ENCODE assay signal across 10 mouse cellular contexts in genomic region chr15:79951226-79951625, GRCm38 (mm10). TPM values are rescaled to one million over a fixed set of nuclear protein-coding genes. Genes with fewer than 3 reads are reported as not detected.
A peak's percentile ranks its signal among the peaks of the same experiment; 100 is the strongest.
DNase-seq lines count a peak whose midpoint lies in the region; ATAC-seq lines count a peak whose summit lies in the region.
"Had no signal": no experiment of that assay in that cellular context is flagged by ENCODE, and none has a peak within 500 bp of the region (broad histone marks: within the 10 kb centered on the region; RNA-seq: fewer than 3 reads in every experiment).

No protein-coding gene starts in this region.

- ATAC-seq in heart, embryonic 11.5 days (replicated peaks; ENCODE audit: insufficient number of reproducible peaks, low FRiP score, low TSS enrichment) = no peak
- no peak for ATAC-seq in neural tube, embryonic 13.5 days (ENCODE audit: low read depth)
- ATAC-seq in limb, embryonic 12.5 days (ENCODE audit: insufficient number of reproducible peaks, insufficient read depth, low FRiP score, low TSS enrichment, low read depth) = no peak
- ATAC-seq in cerebellum, adult (ENCODE audit: insufficient number of reproducible peaks, low FRiP score, low TSS enrichment) = no peak

- no peak overlapping the region for H3K4me3 ChIP-seq in heart, embryonic 11.5 days (ENCODE audit: low read depth, low read length)
- H3K4me3 ChIP-seq in neural tube, embryonic 13.5 days = 0 out of 2 replicates have a peak overlapping the region, but pooled peaks have one; percentile 30
- no peak overlapping the region for H3K4me3 ChIP-seq in limb, embryonic 12.5 days (replicated peaks)

- H3K4me2 ChIP-seq in heart, embryonic 11.5 days = peak overlapping the region; percentile 71; the same call in 1 of the 2 replicates
- peak overlapping the region; percentile 57 for H3K4me2 ChIP-seq in neural tube, embryonic 13.5 days
- H3K4me2 ChIP-seq in limb, embryonic 12.5 days = peak overlapping the region; percentile 64; the same call in 1 of the 2 replicates

- peaks cover 35% of the 10 kb centered on the region for H3K4me1 ChIP-seq in heart, embryonic 11.5 days (ENCODE audit: control insufficient read depth, insufficient read depth, low read length)
- H3K4me1 ChIP-seq in neural tube, embryonic 13.5 days (replicated peaks) = peaks cover 34% of the 10 kb centered on the region
- H3K4me1 ChIP-seq in limb, embryonic 12.5 days (replicated peaks) = peaks cover 36% of the 10 kb centered on the region

- no peaks in the 10 kb centered on the region for H3K36me3 ChIP-seq in heart, embryonic 11.5 days (ENCODE audit: control insufficient read depth, insufficient read depth, low read length)
- no peaks in the 10 kb centered on the region for H3K36me3 ChIP-seq in neural tube, embryonic 13.5 days
- no peaks in the 10 kb centered on the region for H3K36me3 ChIP-seq in limb, embryonic 12.5 days

- WGBS in heart, embryonic 11.5 days (ENCODE audit: insufficient replicate concordance) = 64% methylated on average over 6 of the region's 6 CpGs
- 73% methylated on average over 6 of the region's 6 CpGs for WGBS in neural tube, embryonic 13.5 days
- WGBS in limb, embryonic 12.5 days = 70% methylated on average over 6 of the region's 6 CpGs

- H3K27ac ChIP-seq in heart, embryonic 11.5 days (ENCODE audit: low read depth, low read length) = peak overlapping the region; percentile 70
- peak overlapping the region; percentile 71 for H3K27ac ChIP-seq in neural tube, embryonic 13.5 days (replicated peaks)
- peak overlapping the region; percentile 79 for H3K27ac ChIP-seq in limb, embryonic 12.5 days
- H3K27ac ChIP-seq: liver, embryonic 14.5 days had no signal

- H3K9me3 ChIP-seq in heart, embryonic 11.5 days (replicated peaks; ENCODE audit: control insufficient read depth, low read length) = no peaks in the 10 kb centered on the region
- no peaks in the 10 kb centered on the region for H3K9me3 ChIP-seq in neural tube, embryonic 13.5 days
- no peaks in the 10 kb centered on the region for H3K9me3 ChIP-seq in limb, embryonic 12.5 days

- intact Hi-C loops in heart, postnatal 25 days (cut with DNase I) = no loop called here
- intact Hi-C loops in left cerebral cortex, postnatal 4 days (cut with DNase I) = no loop called here

- DNase-seq in heart, postnatal 25 days (ENCODE audit: low spot score) = no peak
- DNase-seq in neural tube, embryonic 10.5 days (ENCODE audit: extremely low spot score, low spot score) = no peak
- no peak for DNase-seq in left cerebral cortex, postnatal 4 days
- no peak for DNase-seq in thymus, adult 18-20 months
- DNase-seq: gastrocnemius, postnatal 36 days had no signal

- H3K27me3 ChIP-seq in heart, embryonic 11.5 days (ENCODE audit: control insufficient read depth, insufficient read depth, low read length) = peaks cover 4% of the 10 kb centered on the region; the same call in 1 of the 2 replicates
- no peaks in the 10 kb centered on the region for H3K27me3 ChIP-seq in neural tube, embryonic 13.5 days
- no peaks in the 10 kb centered on the region for H3K27me3 ChIP-seq in limb, embryonic 12.5 days

- H3K9ac ChIP-seq in heart, embryonic 11.5 days (ENCODE audit: low read depth, low read length) = no peak overlapping the region
- peak overlapping the region; percentile 70 for H3K9ac ChIP-seq in neural tube, embryonic 13.5 days
- H3K9ac ChIP-seq in limb, embryonic 12.5 days (replicated peaks) = no peak overlapping the region
- H3K9ac ChIP-seq: liver, embryonic 14.5 days had no signal

RNA-seq across cellular contexts. Expression of gene Cbx7, which starts 19.7 kb away (rescaled TPM):
- polyA plus RNA-seq in heart, embryonic 11.5 days (2014; fragmentation: Nextera tagmentation; extraction: Ambion mirVana) = 0.72 and 1.1 TPM in 2 replicates
- 1 to 10 TPM; 9.4 to 9.8 TPM for total RNA-seq in heart, postnatal 25 days (2021)
- polyA plus RNA-seq in neural tube, embryonic 13.5 days (2015; fragmentation: Nextera tagmentation; extraction: Ambion mirVana) = 3.0 and 3.3 TPM in 2 replicates
- polyA plus RNA-seq in limb, embryonic 12.5 days (2016; fragmentation: Nextera tagmentation; extraction: Ambion mirVana) = 2.0 and 2.5 TPM in 2 replicates
- total RNA-seq in left cerebral cortex, postnatal 4 days (2021) = 1 to 10 TPM; 5.6 to 6.8 TPM

RNA-seq across cellular contexts. Expression of gene Apobec3, which starts 59.8 kb away (rescaled TPM):
- polyA plus RNA-seq in heart, embryonic 11.5 days (2014; fragmentation: Nextera tagmentation; extraction: Ambion mirVana) = 9.5 and 12.0 TPM in 2 replicates
- total RNA-seq in heart, postnatal 25 days (2021) = 1 to 10 TPM; 6.3 to 6.4 TPM
- 4.6 and 5.2 TPM in 2 replicates for polyA plus RNA-seq in neural tube, embryonic 13.5 days (2015; fragmentation: Nextera tagmentation; extraction: Ambion mirVana)
- polyA plus RNA-seq in limb, embryonic 12.5 days (2016; fragmentation: Nextera tagmentation; extraction: Ambion mirVana) = 11.0 and 11.8 TPM in 2 replicates
- 1 to 10 TPM; 4.7 to 6.0 TPM for total RNA-seq in left cerebral cortex, postnatal 4 days (2021)
